Mouse (Mus musculus) Muller cell, postnatal 12 days (primary cell): Measurements from ENCODE around the gene Acp2.

Experiments used
- DNase-seq: peaks from one replicate; pipeline ENCODE4 v3.0.0-alpha.2; 2015; ENCODE audit errors: inconsistent ontology term

Gene Acp2

DNA sequence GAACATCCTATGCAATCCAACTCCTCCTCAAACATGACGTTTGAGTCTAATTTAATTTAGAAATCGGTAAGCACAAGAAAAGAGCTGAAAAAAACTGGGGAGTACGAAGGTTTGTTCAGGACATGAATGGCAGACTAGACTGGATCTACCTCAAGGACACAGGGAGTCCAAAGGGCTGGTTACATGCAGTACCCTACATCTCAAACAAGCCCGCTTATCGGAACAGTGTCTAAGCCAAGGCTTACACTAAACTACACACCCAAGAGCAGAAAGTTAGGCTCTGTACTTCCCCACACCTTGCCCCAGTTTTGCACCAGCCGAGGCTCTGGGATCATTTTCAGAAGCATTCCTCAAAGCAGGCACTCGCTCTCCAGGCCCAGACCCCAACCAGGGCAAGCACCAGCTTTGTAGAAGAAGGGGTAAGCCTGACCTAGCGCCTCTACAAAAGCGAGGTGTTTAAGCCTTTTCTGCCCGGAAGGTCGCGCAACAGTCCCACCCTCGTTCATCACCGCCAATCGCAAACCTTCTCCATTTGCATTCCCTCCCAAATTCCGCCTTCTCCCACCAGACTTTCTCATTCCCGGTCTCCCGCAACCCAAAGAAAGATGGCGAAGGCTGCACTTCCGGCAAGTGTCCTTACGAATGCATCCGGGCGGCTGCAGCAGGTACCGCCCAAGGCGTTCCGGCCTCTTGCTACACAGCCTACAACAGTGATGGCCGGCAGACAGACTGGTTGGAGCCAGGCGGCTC is at the start of gene Acp2, which contains the start of gene Nr1h3:
TSS of gene Acp2 (plus strand) at position 664 of the 750 bp plus-strand sequence.
TSS of gene Nr1h3 (minus strand) at position 613 of the 750 bp plus-strand sequence.
- peak; percentile 96 for DNase-seq

DNA sequence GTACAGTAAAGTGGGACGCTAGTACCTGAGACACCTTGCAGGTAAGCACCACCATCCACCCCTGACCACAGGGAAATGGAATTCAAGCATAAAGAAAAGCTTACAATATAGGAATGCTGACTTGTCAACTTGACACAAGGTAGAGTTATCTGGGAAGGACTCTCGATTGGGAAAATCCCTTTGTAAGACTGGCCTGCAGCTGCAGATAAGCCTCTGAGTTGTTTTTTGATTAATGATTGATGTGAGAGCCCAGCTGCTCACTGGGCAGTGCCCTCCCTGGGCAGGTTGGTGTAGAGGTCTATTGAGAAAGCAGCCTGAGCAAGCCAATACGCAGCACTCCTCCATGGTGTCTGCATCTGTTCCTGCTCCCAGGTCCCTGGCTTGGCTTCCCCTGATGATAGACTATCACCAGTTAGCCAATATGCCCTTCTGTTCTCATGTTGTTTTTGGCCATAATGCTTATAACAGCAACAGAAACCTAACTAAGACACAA is 49.8 kb upstream of the Acp2 start:
- DNase-seq: no peak

- DNase-seq: no peak
These were observed 48.6 kb upstream of the Acp2 start for GRCm38 (mm10) chr2:91154091-91154490.

- no peak for DNase-seq
These were observed 45.5 kb upstream of the Acp2 start for GRCm38 (mm10) chr2:91157002-91157752.

DNA sequence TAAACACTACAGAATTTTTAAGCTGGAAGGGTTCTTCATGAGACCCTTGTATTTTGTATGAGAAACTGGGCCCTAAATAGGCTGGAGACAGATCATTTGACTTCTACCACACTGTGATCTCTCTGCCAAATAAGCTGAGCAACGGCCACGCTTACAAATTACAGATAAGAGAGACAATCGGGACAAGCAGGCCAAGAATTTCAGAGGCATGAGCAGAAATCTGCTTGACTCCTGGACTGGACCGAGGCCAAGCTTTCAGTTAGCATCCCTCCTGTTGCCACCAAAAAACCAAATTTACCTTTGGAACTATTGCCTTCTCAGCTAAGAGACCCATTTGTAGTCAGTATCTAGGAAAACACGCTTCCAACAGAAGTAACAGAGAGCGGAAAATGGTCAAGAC is 42.1 kb upstream of the Acp2 start:
- no peak for DNase-seq

DNA sequence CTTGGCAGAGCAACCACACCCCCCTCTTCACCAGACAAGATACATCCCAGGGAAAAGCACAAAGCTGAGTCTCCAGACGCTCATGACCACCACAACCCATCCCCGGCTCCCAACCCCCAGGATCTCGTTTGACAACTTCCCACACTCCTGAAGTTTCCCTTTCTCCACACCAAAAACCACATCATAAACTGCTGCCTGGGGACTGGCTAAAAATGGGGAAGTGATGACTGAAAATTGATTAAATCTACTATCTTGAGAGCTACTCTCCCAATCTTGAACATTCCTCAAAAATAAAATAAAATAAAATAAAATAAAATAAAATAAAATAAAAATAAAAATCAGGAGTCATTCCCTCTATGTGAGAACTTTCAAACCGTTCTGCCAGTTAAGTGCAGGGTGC is 39.7 kb upstream of the Acp2 start:
- DNase-seq: no peak

DNA sequence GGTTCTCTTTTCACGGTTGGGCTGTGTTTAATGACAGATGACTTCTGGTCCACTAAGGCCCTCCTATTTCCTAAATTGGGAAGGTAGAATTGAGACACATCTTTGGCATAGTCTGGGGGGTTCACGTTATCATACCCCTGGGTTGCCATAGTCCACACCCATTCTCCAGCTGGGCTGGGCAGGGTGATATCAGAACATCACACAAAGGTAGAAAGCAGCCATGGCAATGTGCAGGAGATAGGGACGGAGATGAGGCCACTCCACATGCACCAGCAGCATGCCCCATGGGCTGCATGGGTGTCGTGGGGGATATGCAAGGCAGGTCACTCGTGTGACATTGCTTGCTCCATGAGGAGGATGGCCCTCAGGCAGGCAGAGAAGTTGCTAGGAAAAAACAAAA is 39.2 kb upstream of the Acp2 start:
- DNase-seq: no peak

GRCm38 (mm10) chr2:91164991-91165390 is 37.7 kb upstream of the Acp2 start:
- no peak for DNase-seq

GRCm38 (mm10) chr2:91167629-91168028 is 35.1 kb upstream of the Acp2 start:
- DNase-seq: no peak

GRCm38 (mm10) chr2:91169587-91170322 is 32.9 kb upstream of the Acp2 start:
- no peak for DNase-seq

DNA sequence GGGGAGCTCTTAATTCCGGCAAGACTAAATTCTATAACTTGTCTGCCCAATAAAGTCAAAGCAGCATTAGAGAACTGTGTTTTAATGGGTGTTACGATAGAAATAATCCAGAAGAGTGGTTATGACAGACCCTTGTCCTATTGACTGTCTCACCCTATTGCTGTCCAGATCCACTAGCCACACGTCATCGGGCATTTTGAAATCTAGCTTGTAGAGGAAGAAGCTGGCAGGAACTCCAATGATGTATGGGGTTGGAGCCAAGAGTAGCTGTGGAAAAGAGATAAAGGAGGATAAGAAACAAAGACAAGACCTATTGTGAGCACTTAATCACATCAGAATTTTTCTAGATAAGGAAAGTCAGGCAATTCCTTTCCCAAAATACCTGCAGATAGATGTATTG is 27.2 kb upstream of the Acp2 start:
- DNase-seq: no peak

GRCm38 (mm10) chr2:91176234-91176633 is 26.5 kb upstream of the Acp2 start:
- DNase-seq: no peak

- DNase-seq: no peak
These were observed 22.9 kb upstream of the Acp2 start for GRCm38 (mm10) chr2:91179825-91180224.

DNA sequence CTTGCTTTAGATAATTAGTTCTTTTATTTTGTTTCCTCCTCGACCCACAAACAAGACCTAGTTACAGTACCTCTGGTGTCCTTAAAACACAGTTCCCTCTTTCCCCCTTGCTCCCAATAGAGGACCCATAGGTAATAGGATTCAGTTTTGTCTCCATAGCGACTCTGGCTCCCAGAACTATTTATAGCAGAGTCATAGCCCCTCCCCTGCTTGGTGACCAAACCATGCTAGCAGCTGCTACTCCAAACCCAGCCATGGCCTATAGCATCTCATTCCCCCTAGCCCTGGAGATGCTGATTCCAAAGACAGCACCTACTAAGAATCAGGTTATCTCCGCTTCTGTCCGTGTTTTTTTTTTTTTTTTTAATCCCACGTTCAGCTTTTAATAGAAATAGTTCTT is 22.0 kb upstream of the Acp2 start:
- DNase-seq: no peak

GRCm38 (mm10) chr2:91182016-91182404 is 20.7 kb upstream of the Acp2 start:
- DNase-seq: no peak

DNA sequence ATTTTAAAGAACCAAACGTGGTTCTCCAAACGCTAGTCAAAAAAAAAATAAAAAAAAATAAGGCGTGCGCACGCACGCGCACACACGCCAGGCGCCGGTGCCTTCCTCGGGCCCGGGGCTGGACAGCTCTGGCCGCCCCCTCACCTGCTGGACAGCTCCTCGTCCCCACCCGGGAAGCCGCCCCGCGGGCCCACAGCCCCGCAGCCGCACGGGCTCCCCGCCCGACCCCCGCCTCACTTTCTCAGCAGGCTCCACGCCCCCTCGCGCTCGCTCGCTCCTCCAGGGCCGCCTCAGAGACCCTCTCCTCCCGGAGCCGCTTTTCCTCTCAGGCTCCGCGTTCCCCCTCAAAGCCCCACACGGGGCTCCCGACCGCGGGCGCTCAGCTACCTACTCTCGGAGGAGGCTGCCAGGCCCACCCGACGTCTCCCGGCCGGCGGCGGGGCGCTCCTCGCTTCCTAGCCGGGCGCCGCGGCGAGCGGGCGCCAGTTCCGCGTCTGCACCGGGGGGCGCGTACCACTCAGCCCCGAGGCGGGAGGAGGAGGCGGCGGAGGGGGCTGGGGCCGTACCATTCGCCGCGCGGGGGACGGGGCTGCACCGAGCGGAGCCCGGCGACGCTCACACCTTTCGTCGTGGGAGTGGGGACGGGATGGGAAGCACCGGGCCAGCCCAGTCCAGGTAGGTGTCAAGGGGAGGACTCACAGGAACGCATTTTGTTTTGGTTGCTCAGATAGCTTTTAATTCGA is 20.1 kb upstream of the Acp2 start:
- DNase-seq: peak; percentile 66

DNA sequence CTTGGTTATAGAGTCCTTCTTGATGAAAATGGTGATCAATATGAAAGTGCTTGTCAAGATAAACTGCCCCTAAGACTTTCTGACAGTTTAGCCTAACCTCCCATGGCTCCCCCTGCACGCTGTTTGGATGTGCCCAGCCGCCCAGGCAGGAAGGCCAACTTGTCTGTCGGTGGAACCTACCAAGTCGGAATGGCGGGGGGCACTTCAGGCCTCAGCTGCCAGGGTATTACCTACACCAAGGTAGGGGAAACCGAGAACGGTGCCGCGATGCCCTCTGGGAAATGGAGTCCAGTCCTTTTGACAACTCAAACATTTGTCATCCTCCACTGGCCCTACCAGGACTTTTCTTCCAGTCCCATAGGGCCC is 19.6 kb upstream of the Acp2 start:
- DNase-seq: peak; percentile 92

GRCm38 (mm10) chr2:91183711-91184405 is 18.8 kb upstream of the Acp2 start, which contains the start of gene Madd:
TSS of gene Madd (minus strand) at chr2:91183837.
- no peak for DNase-seq

- no peak for DNase-seq
These were observed 16.5 kb upstream of the Acp2 start for GRCm38 (mm10) chr2:91186208-91186607.

- peak; percentile 48 for DNase-seq
These were observed 15.3 kb upstream of the Acp2 start for GRCm38 (mm10) chr2:91187431-91187830.

DNA sequence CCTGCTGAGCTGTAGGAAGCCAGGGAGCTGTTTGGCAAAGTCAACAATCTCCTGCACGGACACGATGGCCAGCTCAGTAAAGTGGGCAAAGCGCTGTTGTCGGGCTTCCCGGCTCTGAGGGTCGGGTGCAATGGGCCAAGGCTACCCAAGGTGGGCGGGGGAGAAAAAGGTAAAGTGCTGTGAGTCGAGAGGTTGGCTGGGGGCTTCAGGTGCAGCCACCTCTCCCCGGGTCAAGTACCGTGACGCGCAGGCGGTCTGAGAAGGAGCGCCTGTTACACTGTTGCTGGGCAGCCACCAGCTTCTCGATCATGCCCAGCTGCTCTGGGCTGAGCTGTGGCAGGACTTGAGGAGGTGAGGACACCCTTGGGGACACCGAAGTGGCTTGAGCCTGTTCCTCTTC is 12.2 kb upstream of the Acp2 start:
- DNase-seq: no peak
